Mouse (Mus musculus): Measurements from ENCODE around the gene Selenov. TPM values are rescaled to one million over a fixed set of nuclear protein-coding genes. Genes with fewer than 3 reads are reported as not detected.

Gene Selenov
- total RNA-seq (2021) = not detected
- long read RNA-seq, experiment 1 = 0 reads
- long read RNA-seq, experiment 2 = 0 reads

DNA sequence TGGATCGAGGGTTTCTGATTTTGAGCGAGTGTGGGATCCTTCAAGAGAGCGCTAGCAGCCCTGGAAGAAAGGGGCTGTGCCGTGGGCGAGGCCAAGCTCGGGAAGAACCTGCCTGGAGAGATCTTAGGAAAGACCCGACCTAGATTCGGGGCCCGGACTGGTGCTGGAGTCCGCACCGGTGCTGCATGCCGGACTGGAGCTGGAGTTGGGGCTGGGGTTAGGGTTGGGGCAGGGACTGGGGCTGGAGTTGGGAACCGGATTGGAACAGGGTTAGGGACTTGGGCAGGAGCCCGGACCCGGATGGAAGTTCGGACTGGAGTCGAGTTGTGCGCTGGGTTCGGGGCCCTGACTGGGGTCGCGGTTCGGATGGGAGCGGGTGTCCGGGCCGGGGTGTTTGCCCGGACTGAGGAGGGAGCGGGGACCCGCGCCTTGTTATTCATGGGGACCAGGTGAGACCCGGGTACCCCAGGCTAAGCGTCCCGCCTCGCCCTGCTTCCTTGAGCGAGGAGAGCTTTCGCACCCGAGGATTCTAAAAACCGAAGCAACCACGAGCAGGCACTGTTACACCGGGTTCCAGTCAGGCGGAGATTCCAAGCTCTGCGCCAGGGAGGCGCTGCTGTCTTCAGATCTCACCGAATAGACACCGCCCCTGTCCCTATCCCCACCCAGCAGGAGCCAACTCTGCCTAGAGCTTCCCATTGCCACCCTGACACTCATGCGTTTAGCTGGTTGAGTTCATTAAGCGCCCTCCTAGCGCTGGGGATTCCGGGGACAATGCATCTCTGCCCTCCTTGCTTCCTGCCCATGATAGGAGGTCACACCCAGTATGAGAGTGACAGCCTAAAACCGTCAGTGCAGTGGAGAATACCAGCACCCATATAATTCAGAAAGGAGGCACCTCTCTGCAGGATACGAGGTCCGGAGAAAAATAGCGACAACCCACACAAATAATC lies at the start of gene Selenov:
TSS of gene Selenov (minus strand) at position 549 of the 953 bp plus-strand sequence.
- no peak for DNase-seq

DNA sequence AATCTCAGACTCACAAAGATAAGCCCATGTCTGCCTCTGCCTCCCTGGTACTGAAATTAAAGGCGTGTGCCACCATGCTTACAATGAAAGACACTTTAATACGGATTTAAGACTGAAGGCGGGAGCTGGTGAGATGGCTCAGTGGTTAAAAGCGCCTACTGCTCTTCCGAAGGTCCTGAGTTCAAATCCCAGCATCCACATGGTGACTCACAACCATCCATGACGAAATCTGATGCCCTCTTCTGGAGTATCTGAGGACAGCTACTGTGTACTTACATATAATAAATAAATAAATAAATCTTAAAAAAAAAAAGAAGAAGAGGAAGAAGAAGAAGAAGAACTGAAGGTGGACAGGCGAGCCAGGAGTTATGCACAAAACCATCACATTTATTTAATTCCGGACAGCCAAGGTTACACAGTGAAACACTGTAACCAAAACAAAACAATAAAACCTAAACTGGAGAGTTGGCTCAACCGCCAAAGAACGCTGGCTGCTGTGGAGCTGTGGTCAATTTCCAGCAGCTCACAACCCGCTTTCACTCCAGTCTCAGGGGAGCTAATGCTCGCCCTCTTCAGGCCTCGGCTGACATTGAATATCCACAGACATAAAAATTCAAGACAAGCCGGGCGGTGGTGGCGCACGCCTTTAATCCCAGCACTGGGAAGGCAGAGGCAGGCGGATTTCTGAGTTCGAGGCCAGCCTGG lies 48.4 kb upstream of the Selenov start:
- DNase-seq = peak; percentile 77 to 79

DNA sequence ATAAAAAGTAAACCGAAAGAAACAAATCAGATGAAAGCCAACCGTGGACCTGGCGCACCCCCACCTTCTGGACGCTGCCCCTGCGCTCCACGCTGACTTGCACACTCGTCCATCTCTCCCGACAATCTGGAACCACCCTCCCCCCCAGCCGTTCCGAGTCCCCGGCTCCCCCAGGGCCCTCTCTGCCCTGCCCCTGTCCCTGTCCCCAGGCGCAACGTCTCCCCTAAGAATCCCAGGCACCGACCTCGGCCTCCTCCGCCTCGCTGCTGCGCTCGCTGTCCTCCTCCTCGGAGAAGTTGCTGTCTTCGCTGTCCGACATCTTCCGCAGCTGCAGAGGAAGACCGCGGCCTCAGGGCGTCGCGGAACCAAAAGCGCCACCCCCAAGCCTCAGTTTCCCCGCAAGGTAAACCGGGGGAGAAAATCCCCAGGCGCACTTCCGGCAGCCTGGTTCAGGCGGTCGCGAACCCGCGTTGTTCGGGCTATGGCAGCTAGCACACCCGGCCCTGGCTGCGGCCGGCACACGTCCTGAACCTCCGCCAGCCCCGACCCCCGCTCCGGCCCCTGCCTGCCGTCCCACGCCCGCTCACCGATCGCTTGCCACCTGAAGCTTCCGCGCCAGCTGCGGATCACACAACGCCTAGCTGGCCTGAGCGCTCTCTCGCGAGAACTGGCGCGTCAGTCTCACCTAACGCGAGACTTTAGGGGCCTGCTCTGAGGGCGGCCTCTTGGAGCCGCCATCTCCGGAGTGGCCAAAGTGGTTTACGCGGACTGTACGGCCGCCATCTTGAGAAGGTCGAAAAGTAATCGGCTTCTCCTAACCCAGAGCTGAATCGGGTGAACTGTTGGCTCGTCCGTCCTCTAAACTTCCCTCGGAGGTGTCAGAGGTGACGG lies 47.4 kb upstream of the Selenov start, which contains the start of gene Supt5:
TSS of gene Supt5 (minus strand) at position 639 of the 891 bp plus-strand sequence.
- peak; percentile 98 to 99 for DNase-seq

DNA sequence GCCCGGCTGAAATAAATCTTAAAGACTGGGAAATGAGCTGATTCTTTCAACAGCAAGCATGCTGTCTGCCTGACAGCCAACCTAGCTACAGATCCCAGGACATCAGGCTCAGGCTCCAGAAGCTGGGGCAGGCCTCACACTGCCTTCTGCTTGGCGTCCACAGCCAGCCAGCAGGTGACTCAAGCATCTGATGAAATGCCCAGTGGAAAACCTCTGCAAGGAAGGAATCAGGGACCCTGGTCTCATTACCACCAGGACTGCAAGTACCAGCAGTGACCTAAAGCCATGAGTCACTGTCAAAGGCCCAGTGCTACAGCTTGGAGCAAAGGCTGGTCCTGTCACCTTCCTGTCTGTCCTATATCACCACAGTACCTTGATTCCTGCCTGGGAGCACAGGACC lies 44.5 kb upstream of the Selenov start:
- DNase-seq = no peak

DNA sequence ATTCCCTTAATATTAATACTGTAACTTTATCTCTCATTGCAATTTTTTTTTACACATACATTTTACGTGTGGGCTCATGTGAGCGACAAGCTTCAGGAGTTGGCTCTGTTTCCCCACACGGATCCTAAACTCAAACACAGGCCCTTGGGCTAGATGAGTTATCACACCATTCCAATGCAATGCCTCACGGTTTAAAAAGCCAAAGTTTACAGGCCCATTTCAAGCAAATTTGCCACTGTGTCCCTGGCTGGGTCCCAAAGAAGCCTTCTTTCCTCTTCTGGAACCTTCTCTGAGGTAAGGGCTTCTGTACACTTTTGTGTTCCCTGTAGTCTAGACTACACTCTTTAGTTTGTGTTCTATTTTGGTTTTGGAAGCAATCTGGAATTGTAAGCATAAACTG lies 43.5 kb upstream of the Selenov start:
- no peak for DNase-seq

DNA sequence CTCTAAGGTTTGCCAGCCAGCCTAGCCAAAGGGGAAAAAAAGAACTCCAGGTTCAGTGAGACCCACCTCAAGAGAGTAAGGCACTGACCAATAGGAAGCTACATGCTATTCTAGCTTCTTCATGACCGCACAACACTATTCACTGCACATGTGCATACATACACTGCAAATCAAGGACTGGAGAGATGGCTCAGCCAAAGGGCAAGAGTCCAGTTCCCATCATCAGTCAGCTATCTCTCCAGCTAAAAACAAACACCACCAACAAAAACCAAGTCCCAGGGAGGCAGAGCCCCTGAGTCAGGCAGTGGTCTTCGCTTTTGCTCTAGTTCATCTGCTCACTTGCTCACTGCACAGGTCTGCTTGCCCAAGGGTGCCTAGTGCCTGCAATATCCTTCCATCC lies 37.3 kb upstream of the Selenov start:
- DNase-seq = no peak

DNA sequence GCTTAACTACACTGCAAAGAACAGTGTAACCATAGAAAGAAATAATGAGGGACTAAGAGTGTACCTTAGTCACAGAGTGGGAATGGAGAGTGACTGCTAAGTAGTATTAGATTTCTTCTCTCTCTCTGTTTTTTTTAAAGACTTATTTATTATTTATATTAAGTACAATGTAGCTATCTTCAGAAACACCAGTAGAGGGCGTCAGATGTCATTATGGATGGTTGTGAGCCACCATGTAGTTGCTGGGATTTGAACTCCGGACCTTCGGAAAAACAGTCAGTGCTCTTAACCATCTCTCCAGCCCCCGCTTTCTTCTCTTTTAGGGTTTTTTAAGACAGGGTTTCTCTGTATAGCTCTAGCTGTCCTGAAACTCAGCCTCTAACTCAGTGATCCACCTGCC lies 35.5 kb upstream of the Selenov start:
- no peak for DNase-seq

DNA sequence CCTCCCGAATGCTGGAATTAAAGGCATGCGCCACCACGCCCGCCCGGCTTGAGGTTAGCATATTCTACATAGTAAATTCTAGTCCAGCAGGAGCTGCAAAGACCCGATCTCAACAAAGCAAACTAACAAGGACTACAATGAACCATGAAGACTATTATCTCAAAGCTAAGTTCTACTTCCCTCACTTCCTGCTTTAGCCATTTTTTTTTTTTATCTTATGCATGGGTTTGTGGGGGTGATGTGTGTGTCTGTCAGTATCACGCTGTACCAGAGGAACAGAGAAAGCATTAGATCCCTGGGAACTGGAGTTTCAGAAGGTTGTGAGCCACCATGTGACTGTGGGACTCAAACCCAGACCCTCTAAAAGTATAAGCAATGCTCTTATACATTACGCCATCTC lies 34.3 kb upstream of the Selenov start:
- DNase-seq = no peak

DNA sequence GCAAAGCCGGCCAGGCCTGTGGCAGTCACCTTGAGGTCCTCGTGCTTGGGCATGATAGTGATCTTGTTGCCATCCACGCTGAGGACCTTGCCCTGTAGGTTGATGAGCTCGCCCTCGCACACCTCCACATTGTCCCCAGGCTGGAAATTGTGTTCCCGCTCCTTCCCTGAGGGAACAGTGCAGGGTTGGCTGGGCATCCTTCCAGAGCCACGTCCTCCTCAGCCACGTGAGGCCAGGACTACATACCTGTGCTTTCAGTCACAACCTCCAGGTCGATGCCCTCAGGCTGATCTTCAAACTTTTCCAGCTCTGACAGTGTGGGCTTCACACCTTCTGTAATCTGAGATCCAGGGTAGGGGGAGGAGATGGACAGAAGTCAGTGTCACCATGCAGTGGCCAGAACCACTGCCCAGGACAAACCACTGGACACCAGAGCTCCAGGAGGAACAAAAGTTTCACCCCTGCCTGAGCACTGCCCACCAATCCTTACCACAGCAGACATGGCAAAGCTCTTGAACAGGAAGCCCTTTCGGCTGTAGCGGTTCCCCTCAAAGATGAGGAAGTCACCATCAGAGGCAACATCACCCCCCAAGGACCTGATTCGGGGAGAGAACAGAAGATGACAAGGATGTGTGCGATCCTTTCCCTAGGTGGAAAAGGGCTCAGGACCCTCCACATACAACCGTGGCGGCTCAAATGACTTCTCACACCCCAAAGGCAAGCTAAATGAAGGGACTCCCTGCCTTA lies 31.2 kb upstream of the Selenov start:
- DNase-seq = no peak

DNA sequence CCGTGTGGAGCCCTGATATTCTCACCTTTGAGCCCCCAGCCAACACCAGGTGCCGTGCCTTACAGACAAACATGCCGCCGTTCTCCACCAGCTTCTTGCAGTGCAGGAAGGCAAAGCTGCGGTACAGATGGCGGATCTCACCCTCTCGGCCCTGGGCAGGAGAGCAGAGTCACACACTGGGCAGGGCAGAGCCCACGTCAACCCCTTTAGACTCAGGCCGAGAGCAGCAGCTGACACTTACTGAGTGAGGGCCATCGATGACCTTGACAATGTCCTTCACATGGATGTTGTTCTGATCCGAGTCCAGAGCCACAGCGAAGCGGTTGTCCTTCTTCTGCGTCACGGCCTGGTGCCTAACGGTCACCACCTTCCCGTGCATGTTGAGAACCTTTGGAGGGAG lies 27.7 kb upstream of the Selenov start:
- DNase-seq = no peak

DNA sequence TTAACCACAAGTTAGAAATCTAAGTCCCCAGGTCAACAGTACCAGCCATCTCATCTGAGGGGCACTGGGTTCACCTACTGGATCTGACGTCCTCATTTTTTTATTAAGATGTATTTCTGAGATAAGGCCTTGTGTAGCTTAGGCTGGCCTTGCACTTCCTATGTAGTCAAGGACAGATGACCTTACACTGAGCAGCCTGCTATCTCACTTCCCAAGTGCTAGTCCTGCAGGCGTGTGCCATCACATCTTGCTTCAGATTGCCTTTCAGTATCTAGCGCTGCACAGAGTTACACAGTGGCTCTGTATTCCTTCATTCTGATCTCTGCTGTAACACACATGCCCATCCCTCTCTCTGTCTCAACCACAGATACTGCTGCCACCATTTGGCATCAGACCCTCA lies 27.1 kb upstream of the Selenov start:
- no peak for DNase-seq

DNA sequence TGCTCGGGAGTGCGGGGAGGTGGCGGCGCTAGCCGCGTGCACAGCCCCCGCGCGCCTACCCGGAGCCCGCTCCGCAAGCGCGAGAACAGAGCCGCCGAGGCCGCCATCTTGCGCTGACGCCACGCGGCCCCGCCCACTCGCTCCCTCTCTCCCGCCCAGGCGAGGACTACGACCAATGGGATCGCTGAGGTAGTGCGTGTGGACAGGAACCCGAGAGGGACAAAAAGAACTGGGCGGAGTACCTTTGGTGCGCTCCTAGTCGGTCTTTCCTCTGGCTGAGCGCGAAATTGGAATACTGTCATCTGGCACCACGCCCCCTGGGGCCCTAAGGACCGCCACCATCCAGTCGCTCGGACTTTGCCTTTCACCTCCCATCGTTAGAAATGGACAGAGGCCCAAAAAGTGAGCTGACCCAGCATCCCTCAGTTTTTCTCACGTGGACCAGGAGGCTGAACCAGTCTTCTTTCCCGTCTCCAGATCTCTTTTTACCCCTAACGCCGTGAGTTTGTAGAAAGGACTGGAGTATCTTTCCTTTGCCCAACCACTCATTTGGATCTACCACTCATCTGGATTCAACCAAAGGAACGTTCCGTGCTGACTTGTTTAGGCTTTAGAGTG lies 21.0 kb upstream of the Selenov start, which contains the start of gene Timm50:
TSS of gene Timm50 (minus strand) at position 147 of the 618 bp plus-strand sequence.
- DNase-seq = peak; percentile 98 to 99

DNA sequence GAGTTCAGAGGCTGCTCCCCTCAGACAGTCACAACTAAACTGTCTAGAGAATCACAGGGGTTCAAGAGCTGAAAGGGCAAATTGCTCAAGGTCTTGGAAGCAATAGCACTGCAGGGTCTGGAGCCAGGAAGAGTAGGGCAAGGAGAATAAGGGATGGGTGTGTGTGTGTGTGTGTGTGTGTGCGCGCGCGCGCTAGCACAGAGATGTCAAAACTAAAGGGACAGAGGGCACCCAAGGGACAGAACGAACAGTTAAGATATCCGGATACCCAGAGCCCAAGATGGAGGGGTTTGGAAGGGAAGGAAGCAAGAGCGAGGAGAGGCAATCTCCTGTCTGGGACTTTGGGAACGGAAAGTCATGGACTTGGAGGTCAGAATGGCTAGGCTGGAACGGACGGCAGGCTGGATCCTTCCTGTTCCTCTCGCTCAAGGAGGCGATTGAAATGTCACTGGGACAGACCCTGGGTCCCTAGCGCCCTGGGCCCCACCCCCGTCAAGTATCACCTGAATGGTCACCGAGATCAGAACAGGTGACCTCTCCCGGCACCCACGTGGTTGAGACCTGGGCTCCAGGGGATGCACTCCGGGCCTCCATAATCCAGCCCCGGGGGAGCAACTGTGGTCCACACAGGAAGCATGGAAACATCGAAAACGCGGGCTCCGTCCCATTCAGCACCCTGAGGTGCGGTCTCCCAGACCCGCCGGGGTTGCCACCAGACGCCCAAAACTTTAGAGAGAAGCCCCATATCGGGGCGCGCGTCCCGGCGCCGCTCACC lies 20.4 kb upstream of the Selenov start:
- DNase-seq = peak in 1 of 2 experiments; percentile 15

DNA sequence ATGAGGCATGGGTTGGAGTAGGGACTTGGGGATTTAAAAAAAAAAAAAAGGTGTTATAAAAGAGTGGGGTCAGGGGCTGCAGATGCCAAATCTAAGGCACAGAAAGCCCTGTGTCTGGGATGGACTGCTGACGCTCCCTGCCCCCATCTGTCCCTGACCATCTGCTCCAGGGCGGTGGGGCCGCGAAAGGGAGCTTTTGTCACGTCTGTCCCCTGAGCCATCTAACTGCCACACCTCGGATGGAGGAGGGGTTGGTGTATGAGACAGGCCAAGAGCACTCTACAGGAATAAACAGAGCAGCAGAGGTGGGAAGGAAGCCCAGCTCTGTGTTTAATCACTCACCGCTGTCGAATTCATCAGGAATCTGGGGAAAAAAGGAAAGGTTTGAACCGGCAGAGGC lies 18.8 kb upstream of the Selenov start:
- DNase-seq = no peak

DNA sequence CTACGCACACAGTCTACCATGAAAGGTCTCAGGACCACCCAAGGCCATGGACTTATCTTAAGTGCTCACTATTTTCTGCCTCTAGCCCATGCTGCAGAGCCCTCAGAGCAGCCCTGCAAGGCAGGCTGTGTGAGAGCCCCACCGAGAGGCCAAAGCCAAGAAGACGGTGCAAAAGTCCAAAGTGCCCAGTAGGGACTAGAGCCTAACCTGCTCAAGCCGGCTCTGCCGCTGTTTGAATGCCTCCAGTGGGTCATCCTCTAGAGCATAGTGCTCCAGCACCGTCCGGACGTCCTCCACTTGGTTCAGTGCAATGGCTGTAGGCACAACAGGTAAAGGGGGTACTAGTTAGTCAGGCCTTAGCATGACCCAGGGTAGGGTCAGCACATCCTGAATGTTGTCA lies 15.2 kb upstream of the Selenov start:
- DNase-seq = no peak

DNA sequence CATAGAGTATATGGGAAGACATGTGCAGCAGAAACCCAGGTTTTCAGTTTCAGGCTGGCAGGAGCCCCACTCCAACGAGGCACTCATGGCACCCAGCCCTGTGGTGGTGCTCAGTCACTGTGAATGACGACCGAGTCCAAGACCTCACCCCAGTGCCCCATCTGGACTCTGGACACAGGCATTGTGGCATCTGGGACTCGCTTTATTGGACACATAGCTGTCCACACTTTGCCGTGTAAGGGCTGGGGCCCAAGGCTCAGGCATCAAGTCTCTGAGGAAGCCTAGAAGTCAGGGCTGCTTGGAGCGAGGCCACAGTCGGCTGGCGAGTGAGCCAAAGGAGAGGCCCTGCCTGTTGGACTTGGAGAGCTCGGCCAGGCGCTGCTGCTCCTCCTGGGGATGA lies 14.7 kb upstream of the Selenov start:
- no peak for DNase-seq

DNA sequence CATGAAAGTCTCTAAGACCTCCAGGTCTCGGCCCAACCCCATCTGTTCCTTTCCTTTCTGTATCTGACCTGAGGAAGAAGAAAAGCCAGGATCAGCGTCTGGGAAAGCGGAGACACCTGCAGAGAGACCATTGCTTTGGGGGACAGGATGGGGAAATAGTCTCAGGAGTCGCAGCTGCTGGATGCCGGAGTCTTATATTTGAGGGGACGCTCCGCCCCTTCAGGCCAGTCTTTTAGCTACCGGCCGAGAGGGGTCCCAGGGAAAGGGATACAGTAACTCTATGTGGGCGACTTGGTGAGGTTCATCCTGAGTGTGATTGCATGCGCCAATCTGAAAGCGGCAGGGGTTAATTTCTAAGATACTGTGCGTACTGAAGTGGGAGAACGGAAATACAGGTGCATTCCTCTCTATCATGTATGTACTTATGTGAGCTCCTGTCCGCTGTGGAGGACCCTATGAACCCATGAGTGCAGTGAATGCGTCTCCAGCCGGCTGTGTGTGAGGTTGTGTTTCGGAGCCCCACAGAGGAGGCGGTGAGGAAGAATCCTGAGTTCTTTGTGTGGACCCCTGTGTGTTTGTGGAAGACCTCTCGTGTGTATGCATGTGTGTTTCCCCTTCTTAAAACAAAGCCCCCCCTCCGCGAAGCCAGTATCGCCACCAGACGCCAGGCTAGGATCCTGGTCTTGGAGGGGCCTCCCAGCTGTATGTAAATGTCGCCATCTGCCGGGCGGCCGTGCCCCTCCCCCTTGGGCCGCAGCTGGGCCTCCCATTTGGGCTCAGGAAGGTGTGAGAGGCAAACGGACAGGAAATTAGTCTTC lies 10.8 kb upstream of the Selenov start, which contains the start of gene Dll3:
TSS of gene Dll3 (minus strand) at position 623 of the 818 bp plus-strand sequence.
- peak; percentile 31 to 64 for DNase-seq

DNA sequence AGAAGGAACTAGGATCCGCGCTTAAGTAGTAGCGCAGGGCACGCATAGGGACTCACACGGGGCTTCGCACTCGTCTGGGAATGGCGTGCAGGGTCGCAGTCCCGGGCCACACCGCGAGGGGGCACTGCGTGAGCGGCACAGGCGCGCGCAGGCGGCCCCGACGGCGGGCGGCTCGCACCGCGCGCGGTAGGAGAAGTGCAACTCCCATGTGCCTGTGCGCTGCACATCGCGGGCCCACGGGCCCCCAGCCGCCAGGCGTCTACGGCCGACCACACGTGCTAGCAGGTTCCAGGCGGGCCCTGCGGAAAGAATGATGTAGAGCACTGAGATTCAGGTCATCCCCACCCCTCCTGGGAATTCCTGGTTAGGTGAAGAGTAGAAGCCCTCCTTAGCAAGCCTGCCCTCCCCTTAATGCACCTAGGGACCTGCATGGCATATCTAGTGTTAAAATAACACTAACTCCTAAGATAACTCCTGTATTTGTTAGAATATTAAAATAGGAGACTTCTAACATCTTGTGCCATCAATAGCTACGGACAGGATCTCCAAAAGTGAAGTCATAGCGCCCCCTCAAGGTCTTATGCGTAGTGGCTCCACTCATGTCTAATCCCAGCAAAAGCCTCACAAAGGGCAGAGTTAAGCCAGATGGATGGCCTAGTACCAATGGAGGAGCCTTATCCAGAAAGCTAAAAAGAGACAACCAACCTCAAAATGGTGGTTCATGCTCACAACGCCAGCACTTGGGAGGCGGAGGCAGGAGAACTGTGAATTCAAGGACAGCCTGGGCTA lies 8.0 kb upstream of the Selenov start:
- DNase-seq = peak; percentile 24 to 27
